Mouse (Mus musculus) regulatory T cell (primary cell): ENCODE results near the gene Gm9513.

Source experiments
- in situ Hi-C: fragments of 300-600 bp; cut with MboI, MseI; formaldehyde crosslinking; loops from one replicate; pipeline ENCODE4 v1.15.1; 2025; ENCODE audit warnings: high pct_unique_total_duplicates

The Gm9513 gene

GRCm38 (mm10) chr9:36475338-36475737 is at the start of gene Gm9513:
Gene Gm9513 (plus strand): TSS chr9:36475638.
- in situ Hi-C loops = no loop called here

- in situ Hi-C loops = no loop called here
These were observed 43.9 kb upstream of the Gm9513 start, which contains the start of gene Gm7257 for GRCm38 (mm10) chr9:36431584-36431983. Gene Gm7257 (plus strand): TSS chr9:36431884.

- in situ Hi-C loops = no loop called here
These were observed 40.2 kb upstream of the Gm9513 start for GRCm38 (mm10) chr9:36435051-36435764.

GRCm38 (mm10) chr9:36494501-36495220 is 19.2 kb downstream of the Gm9513 start:
- in situ Hi-C loops = no loop called here

GRCm38 (mm10) chr9:36495824-36496223 is 20.4 kb downstream of the Gm9513 start:
- in situ Hi-C loops = no loop called here

- in situ Hi-C loops = no loop called here
These were observed 28.8 kb downstream of the Gm9513 start for GRCm38 (mm10) chr9:36504211-36504610.
